Mouse (Mus musculus): Measurements from ENCODE around the gene Cmya5. TPM values are rescaled to one million over a fixed set of nuclear protein-coding genes. Genes with fewer than 3 reads are reported as not detected.
A peak's percentile ranks its signal among the peaks of the same experiment; 100 is the strongest.

The Cmya5 gene
- polyA plus RNA-seq, 1 experiment from 2014 or later, result 0.21 TPM

DNA sequence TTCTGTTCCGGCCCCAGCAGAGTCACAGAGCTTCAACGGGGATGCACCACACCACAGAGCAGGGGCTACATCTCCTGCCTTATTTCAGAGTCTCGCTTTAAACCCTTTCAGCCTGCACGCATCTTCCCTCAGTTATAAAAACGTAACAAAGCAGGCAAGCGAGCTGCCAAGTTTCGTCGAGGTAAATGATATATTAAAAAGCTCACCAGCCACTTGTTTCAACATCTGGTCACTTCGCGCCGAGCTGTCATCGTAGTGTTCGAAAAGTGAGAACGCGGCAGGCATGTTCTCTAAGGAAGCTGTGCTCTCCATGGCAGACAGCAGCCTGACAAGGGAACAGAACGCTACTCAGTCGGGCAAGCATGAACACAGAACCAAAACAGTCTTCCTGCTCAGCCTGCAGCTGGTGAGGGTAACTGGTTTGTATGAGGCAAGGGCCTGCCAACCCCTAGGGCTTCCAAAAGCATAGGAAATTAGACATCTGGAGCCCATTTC lies 70.3 kb downstream of the Cmya5 start:
- WGBS, result 36% methylated on average over 17 of the region's 17 CpGs
- H3K9ac ChIP-seq (ENCODE audit: low read depth, low read length), result no peak overlapping the region

GRCm38 (mm10) chr13:93073595-93073994 lies 70.9 kb downstream of the Cmya5 start:
- no peaks in the 10 kb centered on the region for H3K27me3 ChIP-seq (replicated peaks; ENCODE audit: control insufficient read depth, insufficient read depth, low read length)
- 29% methylated on average over 2 of the region's 2 CpGs for WGBS
- H3K9ac ChIP-seq (ENCODE audit: low read depth, low read length), result no peak overlapping the region
- ATAC-seq, result 0 out of 2 replicates have a peak, but pooled peaks have one; percentile 56
- H3K4me3 ChIP-seq (ENCODE audit: low read length), result no peak overlapping the region
- no peaks in the 10 kb centered on the region for H3K36me3 ChIP-seq (ENCODE audit: control insufficient read depth, insufficient read depth, low read length)
- no peak overlapping the region for H3K27ac ChIP-seq (ENCODE audit: low read depth, low read length)
- peaks cover 5% of the 10 kb centered on the region; the same call in 1 of the 2 replicates for H3K9me3 ChIP-seq (ENCODE audit: control insufficient read depth, low read length)
- peak overlapping the region; percentile 35 for H3K4me2 ChIP-seq (ENCODE audit: low read length)
- peaks cover 19% of the 10 kb centered on the region for H3K4me1 ChIP-seq (ENCODE audit: control insufficient read depth, insufficient read depth, low read depth, low read length)

More for the DNA sequence above, 70.3 kb downstream of the Cmya5 start:
- Histone ChIP-seq H3K4me3 (ENCODE audit: low read length) (no peak overlapping the region), H3K4me1 (ENCODE audit: control insufficient read depth, insufficient read depth, low read depth, low read length) (peaks cover 19% of the 10 kb centered on the region), H3K27ac (ENCODE audit: low read depth, low read length) (peak overlapping the region; percentile 31), H3K4me2 (ENCODE audit: low read length) (peak overlapping the region; percentile 35), H3K27me3 (replicated peaks; ENCODE audit: control insufficient read depth, insufficient read depth, low read length) (no peaks in the 10 kb centered on the region), H3K9me3 (ENCODE audit: control insufficient read depth, low read length) (peaks cover 5% of the 10 kb centered on the region; the same call in 1 of the 2 replicates), H3K36me3 (ENCODE audit: control insufficient read depth, insufficient read depth, low read length) (no peaks in the 10 kb centered on the region)
- ATAC-seq, result peak; percentile 58

DNA sequence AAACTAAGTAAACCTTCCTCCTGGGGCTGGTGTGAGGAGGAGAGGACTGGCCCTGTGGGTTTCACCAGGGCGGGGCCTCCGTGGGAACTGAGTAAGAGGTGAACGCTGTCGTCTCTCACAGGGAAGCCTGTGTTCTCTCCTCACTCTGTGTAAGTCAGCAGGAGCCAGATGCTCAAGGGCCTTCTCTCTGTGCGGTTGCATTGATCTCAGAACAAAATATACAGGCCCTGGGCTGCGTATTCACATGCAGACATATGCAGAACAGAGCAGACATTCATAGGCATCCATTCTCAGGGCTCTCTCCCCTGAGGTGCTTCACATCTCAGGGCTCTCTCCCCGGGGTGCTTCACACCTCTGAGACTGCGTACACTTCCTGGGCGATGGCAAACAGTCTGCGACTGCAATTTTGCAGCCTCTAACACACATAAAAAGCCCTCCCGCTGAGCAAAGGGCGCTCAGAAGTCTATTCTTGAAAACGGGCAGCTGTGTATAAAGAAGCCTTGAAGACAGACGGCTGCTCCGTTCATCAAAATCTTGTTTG lies 71.6 kb downstream of the Cmya5 start:
- H3K4me3 ChIP-seq (ENCODE audit: low read length), result no peak overlapping the region
- 7% methylated on average over 15 of the region's 15 CpGs for WGBS
- peak; percentile 67 for ATAC-seq
- H3K9ac ChIP-seq (ENCODE audit: low read depth, low read length), result peak overlapping the region; percentile 51; the same call in 1 of the 2 replicates
- H3K27ac ChIP-seq (ENCODE audit: low read depth, low read length), result peak overlapping the region; percentile 29
- H3K36me3 ChIP-seq (ENCODE audit: control insufficient read depth, insufficient read depth, low read length), result no peaks in the 10 kb centered on the region
- peaks cover 19% of the 10 kb centered on the region for H3K4me1 ChIP-seq (ENCODE audit: control insufficient read depth, insufficient read depth, low read depth, low read length)
- H3K9me3 ChIP-seq (ENCODE audit: control insufficient read depth, low read length), result peaks cover 5% of the 10 kb centered on the region; the same call in 1 of the 2 replicates
- H3K4me2 ChIP-seq (ENCODE audit: low read length), result peak overlapping the region; percentile 31
- no peaks in the 10 kb centered on the region for H3K27me3 ChIP-seq (replicated peaks; ENCODE audit: control insufficient read depth, insufficient read depth, low read length)

GRCm38 (mm10) chr13:93070406-93070805 lies 74.1 kb downstream of the Cmya5 start:
- Histone ChIP-seq H3K36me3 (ENCODE audit: control insufficient read depth, insufficient read depth, low read length) (no peaks in the 10 kb centered on the region), H3K9me3 (ENCODE audit: control insufficient read depth, low read length) (no peaks in the 10 kb centered on the region), H3K4me3 (ENCODE audit: low read length) (no peak overlapping the region), H3K4me1 (ENCODE audit: control insufficient read depth, insufficient read depth, low read depth, low read length) (peaks cover 19% of the 10 kb centered on the region), H3K9ac (ENCODE audit: low read depth, low read length) (no peak overlapping the region), H3K4me2 (ENCODE audit: low read length) (no peak overlapping the region), H3K27me3 (replicated peaks; ENCODE audit: control insufficient read depth, insufficient read depth, low read length) (no peaks in the 10 kb centered on the region), H3K27ac (ENCODE audit: low read depth, low read length) (no peak overlapping the region)
- no peak for ATAC-seq
- WGBS, result 27% methylated on average over 8 of the region's 8 CpGs

DNA sequence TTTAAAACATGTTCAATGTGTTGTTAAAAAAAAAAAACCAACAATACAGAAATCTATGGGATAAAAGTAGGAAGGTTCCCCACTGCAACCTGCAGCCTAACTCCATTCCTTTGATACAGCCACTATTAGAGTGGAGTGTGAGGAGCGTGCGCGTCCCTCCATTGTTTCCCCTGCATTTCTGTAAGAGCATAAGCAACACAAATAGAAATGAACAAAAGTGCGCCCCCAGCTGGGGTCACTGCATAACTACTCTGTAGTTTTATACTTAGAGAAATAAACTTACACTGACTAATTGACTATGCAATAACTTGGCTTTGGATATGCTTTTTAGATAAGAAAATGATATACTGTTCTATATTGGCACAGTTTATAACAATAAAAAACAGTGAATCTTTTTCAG lies 75.0 kb downstream of the Cmya5 start:
- no peaks in the 10 kb centered on the region for H3K9me3 ChIP-seq (ENCODE audit: control insufficient read depth, low read length)
- no peak overlapping the region for H3K4me3 ChIP-seq (ENCODE audit: low read length)
- no peaks in the 10 kb centered on the region for H3K36me3 ChIP-seq (ENCODE audit: control insufficient read depth, insufficient read depth, low read length)
- H3K4me1 ChIP-seq (ENCODE audit: control insufficient read depth, insufficient read depth, low read depth, low read length), result peaks cover 19% of the 10 kb centered on the region
- H3K27me3 ChIP-seq (replicated peaks; ENCODE audit: control insufficient read depth, insufficient read depth, low read length), result no peaks in the 10 kb centered on the region
- no peak overlapping the region for H3K27ac ChIP-seq (ENCODE audit: low read depth, low read length)
- no peak overlapping the region for H3K4me2 ChIP-seq (ENCODE audit: low read length)
- ATAC-seq, result no peak
- no peak overlapping the region for H3K9ac ChIP-seq (ENCODE audit: low read depth, low read length)
- WGBS, result 57% methylated on average over 4 of the region's 4 CpGs

DNA sequence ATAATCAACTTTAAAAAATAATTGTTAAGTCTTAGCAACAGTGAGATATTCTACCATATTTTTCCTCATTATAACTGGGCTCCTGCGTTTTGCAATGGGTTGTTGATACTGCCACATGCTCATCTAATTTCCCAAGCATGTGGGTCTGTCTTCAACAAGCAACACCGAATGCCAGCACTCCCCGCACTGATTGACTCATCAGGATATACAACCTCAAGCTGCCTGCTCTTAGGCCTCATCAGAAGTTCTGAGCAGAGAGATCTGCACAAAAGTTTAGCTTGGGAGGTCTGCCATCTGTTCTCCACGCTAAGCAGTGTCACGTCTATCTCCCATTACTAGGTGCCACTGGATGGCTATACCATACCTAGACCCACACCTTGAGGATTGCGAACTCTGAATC lies 76.2 kb downstream of the Cmya5 start:
- Histone ChIP-seq H3K27me3 (replicated peaks; ENCODE audit: control insufficient read depth, insufficient read depth, low read length) (no peaks in the 10 kb centered on the region), H3K9me3 (ENCODE audit: control insufficient read depth, low read length) (no peaks in the 10 kb centered on the region), H3K27ac (ENCODE audit: low read depth, low read length) (no peak overlapping the region), H3K4me3 (ENCODE audit: low read length) (no peak overlapping the region), H3K9ac (ENCODE audit: low read depth, low read length) (no peak overlapping the region), H3K36me3 (ENCODE audit: control insufficient read depth, insufficient read depth, low read length) (no peaks in the 10 kb centered on the region), H3K4me1 (ENCODE audit: control insufficient read depth, insufficient read depth, low read depth, low read length) (peaks cover 8% of the 10 kb centered on the region), H3K4me2 (ENCODE audit: low read length) (no peak overlapping the region)
- no peak for ATAC-seq
- WGBS, result 95% methylated on average over 6 of the region's 6 CpGs

- WGBS, result 45% methylated on average over 13 of the region's 13 CpGs
- H3K9ac ChIP-seq (ENCODE audit: low read depth, low read length), result no peak overlapping the region
- no peak overlapping the region for H3K4me3 ChIP-seq (ENCODE audit: low read length)
- no peaks in the 10 kb centered on the region for H3K9me3 ChIP-seq (ENCODE audit: control insufficient read depth, low read length)
- H3K27me3 ChIP-seq (replicated peaks; ENCODE audit: control insufficient read depth, insufficient read depth, low read length), result no peaks in the 10 kb centered on the region
- H3K4me1 ChIP-seq (ENCODE audit: control insufficient read depth, insufficient read depth, low read depth, low read length), result 0 out of 2 replicates have a peak, but pooled peaks cover 3% of the 10 kb centered on the region
- no peak overlapping the region for H3K4me2 ChIP-seq (ENCODE audit: low read length)
- no peak overlapping the region for H3K27ac ChIP-seq (ENCODE audit: low read depth, low read length)
- H3K36me3 ChIP-seq (ENCODE audit: control insufficient read depth, insufficient read depth, low read length), result no peaks in the 10 kb centered on the region
- peak; percentile 67 for ATAC-seq
These were observed 81.5 kb downstream of the Cmya5 start for GRCm38 (mm10) chr13:93062860-93063636.

GRCm38 (mm10) chr13:93061311-93061710 lies 83.2 kb downstream of the Cmya5 start:
- Histone ChIP-seq H3K4me2 (ENCODE audit: low read length) (no peak overlapping the region), H3K27me3 (replicated peaks; ENCODE audit: control insufficient read depth, insufficient read depth, low read length) (no peaks in the 10 kb centered on the region), H3K4me3 (ENCODE audit: low read length) (no peak overlapping the region), H3K27ac (ENCODE audit: low read depth, low read length) (no peak overlapping the region), H3K9me3 (ENCODE audit: control insufficient read depth, low read length) (no peaks in the 10 kb centered on the region), H3K36me3 (ENCODE audit: control insufficient read depth, insufficient read depth, low read length) (no peaks in the 10 kb centered on the region), H3K4me1 (ENCODE audit: control insufficient read depth, insufficient read depth, low read depth, low read length) (0 out of 2 replicates have a peak, but pooled peaks cover 3% of the 10 kb centered on the region), H3K9ac (ENCODE audit: low read depth, low read length) (no peak overlapping the region)
- no peak for ATAC-seq
- 88% methylated on average over 4 of the region's 4 CpGs for WGBS

DNA sequence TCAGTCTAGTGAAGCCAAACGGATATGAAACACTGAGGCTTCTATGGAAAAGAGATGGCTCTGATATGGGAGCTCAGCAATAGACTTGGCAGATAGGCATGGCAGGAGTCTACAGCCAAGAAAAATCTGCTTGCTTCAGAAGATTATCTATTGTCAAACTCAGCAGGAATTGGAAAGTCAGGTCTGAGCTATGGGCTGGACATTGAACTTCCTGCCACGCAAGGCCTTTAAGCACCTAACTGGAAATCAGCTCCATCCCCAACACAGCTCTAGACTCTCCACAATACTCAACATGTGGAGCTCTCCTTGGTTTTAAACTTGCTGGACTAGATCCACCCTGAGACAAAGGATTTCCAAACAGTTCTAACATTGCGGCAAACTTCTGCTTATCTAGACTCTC lies 84.1 kb downstream of the Cmya5 start:
- ATAC-seq, result no peak
- no peak overlapping the region for H3K27ac ChIP-seq (ENCODE audit: low read depth, low read length)
- WGBS, result 90% methylated on average over 3 of the region's 3 CpGs
- H3K4me2 ChIP-seq (ENCODE audit: low read length), result no peak overlapping the region
- no peaks in the 10 kb centered on the region for H3K27me3 ChIP-seq (replicated peaks; ENCODE audit: control insufficient read depth, insufficient read depth, low read length)
- H3K9me3 ChIP-seq (ENCODE audit: control insufficient read depth, low read length), result no peaks in the 10 kb centered on the region
- H3K9ac ChIP-seq (ENCODE audit: low read depth, low read length), result no peak overlapping the region
- H3K4me3 ChIP-seq (ENCODE audit: low read length), result no peak overlapping the region
- no peaks in the 10 kb centered on the region for H3K36me3 ChIP-seq (ENCODE audit: control insufficient read depth, insufficient read depth, low read length)
- 0 out of 2 replicates have a peak, but pooled peaks cover 3% of the 10 kb centered on the region for H3K4me1 ChIP-seq (ENCODE audit: control insufficient read depth, insufficient read depth, low read depth, low read length)

Measured in hindbrain, embryonic 16.5 days (tissue).